Mouse (Mus musculus): Measurements from ENCODE around the gene Ank2.

Gene Ank2

DNA sequence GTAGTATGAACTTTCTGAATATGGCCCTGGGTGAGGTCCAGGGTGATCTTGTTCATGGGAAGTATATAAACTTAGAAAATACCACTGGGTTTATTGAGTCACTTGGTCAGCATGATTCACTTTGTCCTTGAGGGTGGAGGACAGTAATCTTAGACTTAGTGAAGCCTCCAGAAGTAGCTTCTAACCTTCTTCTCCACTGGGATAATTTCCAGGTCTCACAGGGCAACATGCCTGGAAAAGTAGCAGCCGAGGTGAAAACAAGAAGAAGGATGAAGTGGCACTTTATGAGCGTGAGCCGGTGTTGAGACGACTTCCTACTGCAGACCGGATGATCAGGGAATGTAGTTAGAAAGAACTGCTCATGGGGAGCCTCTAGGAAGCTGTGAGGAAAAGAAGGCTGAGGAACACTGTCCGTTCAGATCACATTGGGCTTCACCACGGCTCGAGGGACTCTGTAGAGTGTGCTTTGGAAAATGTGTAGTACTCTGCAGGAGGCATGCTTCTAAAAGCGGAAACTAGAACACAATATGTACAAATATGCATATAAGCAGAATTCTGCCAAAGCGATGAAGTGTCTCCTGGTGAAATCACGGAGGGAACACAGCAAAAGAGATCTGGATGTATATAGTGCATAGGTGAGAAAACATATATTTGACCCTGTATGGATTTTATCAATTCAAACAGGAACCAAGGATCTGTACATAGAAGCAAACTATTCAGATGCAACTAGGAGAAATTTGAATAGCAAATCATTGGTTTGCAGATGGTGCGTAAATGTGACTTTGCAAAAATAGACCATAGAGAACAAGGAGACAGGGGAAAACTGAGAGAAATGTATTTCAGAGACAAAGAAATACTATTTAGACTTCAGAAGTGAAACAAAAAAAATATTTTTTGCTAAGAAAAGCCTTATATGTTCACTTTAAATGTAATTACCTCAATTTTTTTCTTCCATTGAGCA, 12.9 kb upstream of the Ank2 start:
- TF ChIP-seq GATA4 (IDR thresholded peaks at IDR 0.05; ENCODE audit: insufficient replicate concordance, low read length): no peak

DNA sequence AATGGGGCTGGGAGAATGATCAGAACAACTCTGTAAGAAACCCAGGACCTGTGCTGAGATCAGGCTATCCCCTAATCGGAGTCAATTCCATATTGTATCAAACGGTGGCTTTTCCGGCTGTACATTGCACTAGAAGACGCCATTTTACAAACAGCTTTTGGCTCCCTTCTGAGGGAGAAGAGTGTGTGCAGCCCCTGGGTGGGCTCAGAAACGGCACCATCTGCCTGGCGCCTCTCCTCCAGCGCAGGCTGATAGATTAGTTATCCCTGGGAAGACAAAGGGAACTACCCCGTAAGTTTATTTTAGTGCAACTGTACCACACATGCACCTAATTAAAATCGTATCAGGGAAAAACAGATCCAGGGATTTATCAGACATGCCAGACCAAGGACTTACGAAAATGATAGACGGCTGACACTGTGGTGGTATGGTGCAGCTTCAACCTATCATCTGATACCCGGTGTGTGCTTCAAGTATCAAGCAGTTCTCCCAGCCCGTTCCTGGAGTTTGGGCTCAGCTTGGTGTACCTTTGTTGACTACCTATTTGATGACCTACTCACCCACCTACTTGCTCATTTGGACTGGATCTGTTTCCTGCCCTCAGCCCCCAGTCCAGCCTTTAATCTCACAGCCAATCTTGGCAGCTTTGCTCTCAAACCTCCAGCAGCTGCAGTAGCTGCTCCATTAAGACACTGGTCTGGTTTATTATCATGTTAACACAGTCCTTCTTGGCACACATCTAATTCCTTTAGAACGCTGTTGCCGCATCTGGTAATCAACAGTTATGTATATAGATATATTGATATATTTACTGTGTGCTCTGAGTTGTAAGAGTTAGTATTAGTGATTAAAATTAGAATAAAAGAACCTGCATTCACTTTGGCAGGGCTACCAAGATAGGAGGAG, 9.0 kb upstream of the Ank2 start:
- TF ChIP-seq GATA4 (IDR thresholded peaks at IDR 0.05; ENCODE audit: insufficient replicate concordance, low read length): no peak

DNA sequence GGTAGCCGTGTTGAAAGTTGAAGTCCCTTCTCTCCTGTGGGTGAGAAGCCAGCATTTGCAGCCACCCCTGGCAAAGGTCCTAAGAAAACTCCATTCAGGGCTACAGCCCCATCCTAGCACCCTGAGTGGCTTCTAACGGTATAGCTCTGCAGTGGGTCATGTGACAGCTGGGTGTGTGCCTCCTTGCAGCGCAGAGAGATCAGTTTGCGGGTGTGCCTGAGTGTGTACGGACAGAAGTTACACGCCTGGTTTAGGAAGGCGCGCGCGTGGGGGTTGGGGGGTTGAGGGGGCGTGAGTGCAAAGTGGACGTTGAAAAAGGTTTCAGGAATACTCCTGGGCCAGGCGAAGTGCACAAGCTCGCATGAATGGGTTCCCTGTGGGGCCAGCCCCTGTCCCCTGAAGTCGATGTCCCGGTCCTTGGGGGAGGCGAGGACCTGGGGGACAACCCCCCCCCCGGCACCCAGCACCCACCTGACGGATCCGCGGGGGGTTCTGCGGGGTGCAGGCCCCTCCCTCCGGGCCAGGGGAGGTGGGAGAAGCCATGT, 881 bp downstream of the Ank2 start:
- no peak for TF ChIP-seq GATA4 (IDR thresholded peaks at IDR 0.05; ENCODE audit: insufficient replicate concordance, low read length)

DNA sequence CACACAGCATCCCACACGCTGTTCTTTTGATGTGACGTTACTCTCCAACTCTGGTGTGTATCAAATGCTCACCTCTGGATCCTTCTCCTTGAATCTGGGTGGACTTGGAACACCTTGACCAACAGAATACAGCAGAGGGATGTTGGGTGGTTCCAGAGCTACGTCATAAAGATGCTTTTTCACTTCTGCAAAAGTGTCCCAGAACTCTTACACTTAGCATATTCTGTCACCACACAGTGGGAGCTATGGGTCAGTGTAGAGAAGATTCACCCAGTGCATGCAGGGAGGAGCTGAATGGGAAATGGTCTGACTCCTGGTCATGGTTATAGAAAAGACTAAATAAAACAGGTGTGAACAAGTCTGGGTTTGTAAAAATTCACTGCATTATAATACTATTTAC, 6.5 kb downstream of the Ank2 start:
- TF ChIP-seq GATA4 (IDR thresholded peaks at IDR 0.05; ENCODE audit: insufficient replicate concordance, low read length): no peak

DNA sequence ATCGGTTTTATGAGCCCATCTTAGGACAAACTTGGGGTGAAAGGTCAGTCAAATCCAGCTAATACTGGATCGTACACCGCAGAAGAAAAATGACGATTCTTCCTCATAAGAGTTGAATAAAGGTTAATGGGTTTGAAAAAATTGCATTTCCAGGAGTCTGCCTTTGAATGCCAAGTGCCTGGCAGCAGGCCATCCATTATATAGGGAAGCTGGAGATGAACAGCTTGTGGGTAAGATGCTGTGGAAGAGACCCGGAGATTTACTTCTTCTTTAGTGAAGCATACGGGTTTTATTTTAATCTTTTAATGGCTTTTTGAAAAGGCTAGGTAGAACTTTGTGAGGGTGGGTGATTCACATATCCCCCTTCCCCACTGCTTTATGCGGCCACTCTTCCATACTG, 11.8 kb downstream of the Ank2 start:
- TF ChIP-seq GATA4 (IDR thresholded peaks at IDR 0.05; ENCODE audit: insufficient replicate concordance, low read length): no peak

DNA sequence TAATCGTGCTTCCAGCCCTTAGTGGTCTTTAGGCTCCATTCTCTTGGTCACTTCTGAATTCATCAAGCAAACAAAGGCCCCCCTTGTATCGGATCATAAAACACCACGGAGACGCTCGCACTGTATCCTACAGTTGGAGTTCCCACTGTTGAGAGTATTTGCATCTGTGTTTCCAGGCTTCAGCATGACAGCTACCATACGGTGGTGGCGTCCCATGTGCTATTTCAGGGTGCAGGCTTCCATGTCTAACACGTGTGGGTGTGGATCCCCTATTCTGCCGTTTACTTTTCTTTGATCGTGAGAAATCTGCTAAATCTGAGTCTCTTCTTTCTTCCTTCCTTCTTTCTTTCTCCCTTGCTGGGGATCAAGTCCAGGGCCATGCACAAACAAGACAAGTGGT, 14.0 kb downstream of the Ank2 start:
- TF ChIP-seq GATA4 (IDR thresholded peaks at IDR 0.05; ENCODE audit: insufficient replicate concordance, low read length): no peak

DNA sequence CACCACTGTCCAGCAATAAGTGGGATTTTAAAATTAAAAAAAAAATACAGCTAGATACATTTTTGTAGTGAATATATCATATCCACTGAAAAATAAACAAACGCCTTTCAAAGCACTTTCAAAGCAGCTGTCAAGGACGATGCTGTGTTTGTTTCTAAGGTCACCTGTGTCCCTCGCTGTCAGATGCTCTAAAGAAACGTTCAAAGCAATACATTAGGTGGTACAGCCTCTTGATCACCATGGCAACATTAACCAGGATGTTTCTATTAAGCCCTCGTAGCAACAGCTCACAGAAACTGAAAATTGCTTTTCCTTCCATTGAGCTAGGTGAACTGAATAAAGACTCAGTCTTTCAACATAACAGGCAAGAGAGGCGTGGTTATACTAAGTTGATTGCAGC, 17.5 kb downstream of the Ank2 start:
- no peak for TF ChIP-seq GATA4 (IDR thresholded peaks at IDR 0.05; ENCODE audit: insufficient replicate concordance, low read length)

DNA sequence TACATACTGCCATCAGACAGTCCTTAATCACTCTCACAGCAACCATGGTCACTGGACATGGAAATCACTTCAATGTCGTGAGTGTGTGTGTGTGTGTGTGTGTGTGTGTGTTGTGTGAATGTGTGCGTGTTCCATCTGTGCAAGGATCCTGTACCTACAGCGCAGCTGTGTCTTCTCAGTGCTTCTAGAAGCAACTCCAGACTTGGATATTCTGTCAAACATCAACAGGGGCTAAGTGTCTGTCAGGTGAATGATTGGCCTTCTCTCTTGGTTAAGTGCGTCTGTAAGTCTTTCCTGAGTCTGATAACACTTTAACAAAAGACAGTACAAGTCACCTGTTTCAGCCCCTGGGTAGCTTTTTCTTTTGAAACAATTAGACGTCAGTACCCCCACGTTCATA, 25.0 kb downstream of the Ank2 start:
- no peak for TF ChIP-seq GATA4 (IDR thresholded peaks at IDR 0.05; ENCODE audit: insufficient replicate concordance, low read length)

DNA sequence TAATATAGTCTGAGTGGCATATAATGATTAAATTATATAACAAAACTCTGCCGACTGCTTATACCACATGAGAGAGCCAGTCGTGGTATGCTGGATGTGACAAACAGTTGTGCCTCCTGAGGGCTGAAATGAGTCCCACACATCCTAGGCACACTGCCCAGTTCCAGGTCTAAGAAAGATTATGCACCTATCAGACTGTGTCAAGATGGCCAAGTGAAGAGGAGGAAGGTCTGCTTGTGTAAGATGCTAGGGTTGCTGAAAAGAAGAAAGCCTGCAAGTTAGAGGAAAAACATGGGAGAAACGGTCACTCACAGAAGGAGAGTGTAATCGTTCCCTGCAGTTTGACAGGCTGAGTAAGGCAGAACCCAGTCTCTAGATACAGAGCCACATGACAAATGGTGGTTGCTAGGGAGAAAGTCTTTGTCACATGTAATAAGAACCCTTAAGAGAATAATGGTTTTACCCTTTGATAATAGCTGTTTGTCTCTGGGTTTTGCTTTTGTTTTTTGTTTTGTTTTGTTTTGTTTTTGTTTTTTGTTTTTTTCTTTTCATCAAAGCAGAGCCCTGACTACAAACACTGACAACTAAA, 29.9 kb downstream of the Ank2 start:
- no peak for TF ChIP-seq GATA4 (IDR thresholded peaks at IDR 0.05; ENCODE audit: insufficient replicate concordance, low read length)

DNA sequence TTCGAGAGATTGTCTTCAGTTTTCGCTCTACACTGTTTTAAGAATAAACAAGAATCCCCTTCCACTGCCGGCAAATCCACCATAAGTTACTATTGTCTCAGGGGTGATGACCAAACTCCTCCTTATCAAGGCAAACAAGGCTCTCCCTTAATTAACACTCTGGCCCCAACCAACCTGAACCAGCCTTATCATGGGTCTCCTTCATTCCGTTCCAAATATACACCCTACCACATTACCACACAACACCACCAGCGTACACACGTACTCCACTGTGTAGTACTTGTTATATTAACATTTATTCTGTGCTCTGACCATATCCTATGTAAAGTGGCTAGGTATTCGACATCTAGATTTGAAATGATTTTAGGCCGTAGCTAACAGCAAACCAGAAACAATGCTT, 30.6 kb downstream of the Ank2 start:
- TF ChIP-seq GATA4 (IDR thresholded peaks at IDR 0.05; ENCODE audit: insufficient replicate concordance, low read length): no peak

DNA sequence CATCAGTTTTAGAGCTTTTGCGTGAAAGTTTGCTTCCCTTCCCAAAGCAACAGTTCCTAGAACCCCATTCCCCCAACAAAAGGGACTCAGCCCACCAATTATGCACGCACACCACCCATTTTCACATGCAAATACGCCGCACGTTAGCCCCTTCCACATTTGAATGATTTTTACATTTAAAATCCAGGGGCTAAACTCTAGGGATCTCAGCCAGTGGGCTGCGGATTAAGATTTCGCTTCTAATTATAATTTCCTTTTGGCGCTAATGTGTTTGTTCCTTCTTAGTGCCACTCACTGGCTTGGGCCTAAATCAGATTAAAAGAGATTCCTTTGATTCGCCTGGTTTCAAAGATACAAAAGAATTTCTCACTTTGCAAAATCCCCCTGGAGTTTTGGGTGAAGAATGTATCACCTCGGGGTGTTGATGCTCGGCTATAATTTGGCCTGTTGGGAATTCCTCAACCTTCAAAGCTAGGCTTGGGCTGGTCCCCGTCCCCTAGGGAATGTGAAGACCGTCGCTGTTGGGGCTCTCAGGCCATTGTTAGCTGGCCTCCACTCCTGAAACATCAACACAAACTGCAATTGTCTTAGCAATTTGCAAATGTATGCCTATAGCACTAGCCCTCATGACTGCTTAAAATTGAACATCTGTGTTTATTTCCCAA, 35.2 kb downstream of the Ank2 start:
- no peak for TF ChIP-seq GATA4 (IDR thresholded peaks at IDR 0.05; ENCODE audit: insufficient replicate concordance, low read length)

DNA sequence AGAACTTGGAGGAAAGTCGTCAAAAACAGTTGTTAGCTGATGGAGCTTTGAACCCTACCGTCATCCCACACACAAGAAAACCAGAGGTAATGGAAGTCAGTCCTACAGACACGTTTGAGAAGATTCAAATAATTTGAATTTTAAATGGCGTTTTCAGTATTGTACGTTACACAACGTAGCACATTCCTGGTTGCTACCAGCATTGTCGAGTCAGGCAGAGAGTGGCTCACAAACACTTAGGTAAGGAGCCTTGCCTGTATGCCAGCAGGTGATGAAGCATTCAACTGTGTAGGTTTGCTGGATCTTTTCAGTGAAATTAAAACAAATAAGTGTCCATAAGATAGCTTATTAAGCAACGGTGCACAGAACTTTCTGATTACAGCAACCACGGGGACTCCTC, 36.0 kb downstream of the Ank2 start:
- TF ChIP-seq GATA4 (IDR thresholded peaks at IDR 0.05; ENCODE audit: insufficient replicate concordance, low read length): no peak

DNA sequence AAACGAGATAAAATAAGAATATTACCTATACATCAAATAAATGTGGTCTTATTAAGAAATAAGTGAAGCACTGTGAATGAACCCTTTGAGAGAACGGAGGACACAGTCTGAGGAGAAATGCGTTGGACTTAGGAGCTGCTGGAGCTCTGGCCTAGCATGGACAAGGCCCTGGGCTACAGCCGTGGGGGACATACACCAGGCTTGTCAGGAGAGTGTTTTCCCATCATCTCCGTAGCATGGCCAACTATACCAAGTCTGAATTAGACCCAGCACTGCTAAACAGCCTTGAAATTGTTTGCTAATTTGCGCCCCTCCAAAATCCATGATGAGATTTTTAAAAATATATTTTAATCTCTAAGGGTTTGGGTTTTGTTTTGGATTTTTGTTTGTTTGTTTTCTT, 36.7 kb downstream of the Ank2 start:
- TF ChIP-seq GATA4 (IDR thresholded peaks at IDR 0.05; ENCODE audit: insufficient replicate concordance, low read length): no peak

DNA sequence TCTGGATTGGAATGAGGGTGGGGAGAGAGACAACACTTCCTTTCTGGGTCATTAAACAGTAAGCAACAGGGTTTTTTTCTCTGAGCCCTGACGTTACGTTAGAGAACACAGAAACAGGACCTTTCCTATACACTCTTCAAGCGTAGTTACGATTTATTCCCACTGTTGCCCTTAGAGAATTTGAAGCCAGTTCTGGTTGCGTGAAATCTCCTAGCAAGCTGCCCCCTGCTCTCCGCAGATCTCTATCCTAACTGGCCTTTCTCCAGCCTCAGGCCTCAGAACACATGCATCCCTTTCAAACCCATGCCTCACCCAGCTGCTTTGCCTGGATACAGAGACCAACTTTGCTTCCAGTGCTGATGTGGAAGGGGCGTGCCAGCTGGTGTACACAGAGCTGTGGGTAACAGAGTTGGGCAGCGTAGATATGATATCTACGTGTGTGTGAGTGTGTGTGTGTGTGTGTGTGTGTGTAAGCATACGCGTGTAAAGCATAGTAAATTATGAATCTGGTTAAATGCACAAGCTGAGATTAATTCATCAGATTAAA, 38.2 kb downstream of the Ank2 start:
- TF ChIP-seq GATA4 (IDR thresholded peaks at IDR 0.05; ENCODE audit: insufficient replicate concordance, low read length): no peak

All from liver, adult (tissue).